Mouse (Mus musculus): ENCODE data around the gene Derl3.
A peak's percentile ranks its signal among the peaks of the same experiment; 100 is the strongest.

Gene Derl3

GRCm38 (mm10) chr10:75942736-75943477 is 49.7 kb downstream of the Derl3 start, which contains the start of gene Vpreb3:
Gene Vpreb3 (plus strand): TSS chr10:75943057.
- no peak for DNase-seq

DNA sequence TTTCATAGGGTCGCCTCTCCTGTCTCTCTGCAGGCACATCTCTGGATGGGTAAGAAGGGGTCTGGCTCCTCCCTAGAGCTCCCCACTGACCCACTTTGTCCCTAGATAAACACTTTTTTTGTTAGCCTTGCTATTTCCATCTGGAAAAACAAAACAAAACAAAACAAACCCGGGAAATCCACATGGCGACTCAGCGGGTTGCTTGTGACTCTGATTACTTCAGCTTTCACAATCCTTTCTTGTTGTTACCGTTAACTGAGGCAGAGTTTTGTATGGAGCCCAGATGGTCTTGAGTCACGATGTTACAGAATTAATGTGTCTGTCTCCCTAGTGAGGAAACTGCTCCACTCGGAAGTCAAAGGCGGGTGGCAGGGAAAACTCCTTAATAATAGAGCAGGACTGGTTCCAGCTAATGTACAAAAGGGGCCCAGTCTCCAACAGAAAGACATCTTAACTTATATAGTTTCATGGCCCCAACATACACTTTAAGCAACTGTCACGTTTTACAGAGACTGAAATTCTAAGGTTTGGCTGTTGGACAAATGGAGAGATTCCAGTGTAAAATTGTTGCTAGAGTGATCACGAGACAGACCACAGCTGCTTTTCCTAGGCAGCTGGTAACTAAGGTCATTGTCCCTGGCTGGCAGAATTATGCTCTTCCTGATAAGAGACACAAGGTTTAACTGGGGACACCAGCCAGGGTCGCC is 51.0 kb downstream of the Derl3 start:
- DNase-seq = peak; percentile 55

GRCm38 (mm10) chr10:75945213-75945612 is 52.0 kb downstream of the Derl3 start:
- DNase-seq = no peak
